Mouse (Mus musculus) megakaryocyte, embryonic 14.5 days (primary cell): ENCODE data around the gene Slc25a45. TPM values are rescaled to one million over a fixed set of nuclear protein-coding genes. Genes with fewer than 3 reads are reported as not detected.

Experiments used
- H3K27me3 ChIP-seq: replicated peaks from 2 replicates; pipeline ENCODE3; 2012; ENCODE audit warnings: inconsistent platforms
- H3K36me3 ChIP-seq: replicated peaks from 2 replicates; pipeline ENCODE3; 2012; ENCODE audit warnings: low read length, inconsistent platforms, mixed read lengths
- H3K4me1 ChIP-seq: 2 replicates; pipeline ENCODE4 v1.6.1; 2012; ENCODE audit warnings: inconsistent platforms
- H3K4me3 ChIP-seq: replicated peaks from 2 replicates; pipeline ENCODE3; 2012; ENCODE audit warnings: moderate library complexity, mild to moderate bottlenecking, inconsistent platforms
- H3K9me3 ChIP-seq: 2 replicates; pipeline ENCODE4 v1.6.1; 2012; ENCODE audit warnings: inconsistent platforms
- FLI1 ChIP-seq: IDR thresholded peaks from 2 replicates; pipeline ENCODE4 v1.6.1; 2012; ENCODE audit warnings: low read length, inconsistent platforms, mixed read lengths
- GATA1 ChIP-seq: IDR thresholded peaks from 3 replicates; pipeline ENCODE4 v1.6.1; 2012; ENCODE audit warnings: mixed read lengths, low read length, inconsistent platforms, borderline replicate concordance
- polyA plus RNA-seq: library from polyadenylated mRNA; stranded (reverse); fragments of >175 nt; gene quantifications from 2 replicates; pipeline ENCODE4 v1.2.3, GENCODE M21; 2012; ENCODE audit warnings: low replicate concordance; ENCODE audit not compliant: insufficient read depth

The Slc25a45 gene
- polyA plus RNA-seq, 1 experiment = 3.6 TPM

DNA sequence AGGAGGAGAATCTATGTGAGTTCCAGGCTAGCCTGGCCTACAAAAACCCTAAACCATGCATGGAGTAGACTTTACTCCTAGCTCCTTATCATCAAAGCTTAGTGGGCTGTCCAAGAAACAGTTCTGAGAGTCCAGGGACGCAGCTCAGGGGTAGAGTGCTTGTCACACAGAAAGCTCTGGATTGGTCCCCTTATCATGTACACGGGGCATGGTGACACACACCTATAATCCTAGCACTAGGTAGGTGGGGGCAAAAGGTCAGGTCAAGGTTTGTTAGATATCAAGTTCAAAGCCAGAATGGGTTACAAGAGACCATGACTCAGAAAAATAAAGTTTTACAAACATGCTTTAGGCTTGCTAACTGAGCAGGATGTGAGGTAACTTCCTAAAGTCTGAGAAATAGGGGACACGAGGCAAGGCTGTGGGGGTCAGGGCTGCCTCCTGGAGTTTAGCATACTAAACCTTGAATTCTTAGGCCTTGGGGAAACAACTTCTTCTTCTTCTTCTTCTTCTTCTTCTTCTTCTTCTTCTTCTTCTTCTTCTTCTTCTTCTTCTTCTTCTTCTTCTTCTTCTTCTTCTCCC is 9.7 kb downstream of the Slc25a45 start:
- Histone ChIP-seq H3K4me1 (peaks cover 41% of the 10 kb centered on the region), H3K4me3 (no peak overlapping the region), H3K36me3 (peaks cover 73% of the 10 kb centered on the region), H3K27me3 (no peaks in the 10 kb centered on the region), H3K9me3 (no peaks in the 10 kb centered on the region)
- no peak for TF ChIP-seq GATA1
- no peak for TF ChIP-seq FLI1

DNA sequence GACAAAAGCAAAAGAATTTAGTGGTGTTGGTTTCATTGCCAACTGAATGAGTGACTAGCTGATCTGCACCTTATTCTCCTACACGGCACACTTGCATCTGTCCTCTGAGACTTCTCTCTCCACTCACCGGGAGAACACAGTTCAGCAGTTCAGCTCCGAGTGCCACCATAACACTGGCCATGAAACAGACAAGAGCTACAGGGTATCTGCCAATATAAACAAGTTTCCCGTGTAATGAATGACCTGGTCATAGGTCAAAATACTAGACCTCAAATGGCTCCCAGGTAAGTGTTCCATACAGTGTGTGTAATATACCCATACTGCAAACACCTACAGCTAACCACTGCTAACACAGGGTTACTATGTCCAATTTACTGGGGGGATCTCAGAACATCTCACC is 11.6 kb downstream of the Slc25a45 start:
- H3K36me3 ChIP-seq = peaks cover 67% of the 10 kb centered on the region
- H3K4me1 ChIP-seq = peaks cover 48% of the 10 kb centered on the region
- TF ChIP-seq FLI1 = no peak; the same call in 1 of the 2 replicates
- TF ChIP-seq GATA1 = no peak

DNA sequence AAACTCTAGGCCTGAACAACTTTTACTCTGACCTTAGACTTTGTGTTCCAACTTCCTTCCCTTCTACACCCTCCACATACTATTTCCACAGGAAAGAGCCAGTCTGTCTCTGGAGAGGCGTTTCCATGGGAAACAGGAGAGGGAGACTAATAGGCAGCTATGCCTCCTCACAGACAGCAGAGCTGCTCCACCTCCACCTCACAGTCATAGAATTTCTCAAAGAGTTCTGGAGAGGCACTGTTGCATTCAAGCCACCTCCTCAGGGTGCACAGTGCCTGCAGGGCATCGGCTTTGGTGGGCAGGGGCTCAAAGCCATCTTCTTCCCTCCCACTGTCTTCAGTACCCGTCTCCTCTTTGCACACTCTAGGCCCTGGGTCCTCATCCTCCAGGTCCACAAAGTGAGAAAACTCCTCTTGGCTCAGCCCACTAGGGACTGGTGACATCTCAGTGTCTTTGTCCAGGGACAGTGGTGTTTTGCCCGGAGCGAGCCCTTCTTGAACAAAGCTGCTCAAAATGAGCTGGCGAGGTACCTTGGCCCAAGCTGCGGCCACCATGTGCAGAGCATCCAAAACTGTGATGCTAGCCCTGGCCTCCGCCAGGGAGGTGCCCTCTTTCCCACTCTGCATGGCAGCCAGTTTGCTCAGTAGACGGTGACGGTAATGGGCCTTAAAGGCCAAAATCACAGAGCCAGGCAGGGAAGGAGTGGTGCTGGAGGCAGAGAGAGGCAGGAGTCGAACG is 14.1 kb downstream of the Slc25a45 start:
- Histone ChIP-seq H3K36me3 (peaks cover 67% of the 10 kb centered on the region), H3K9me3 (no peaks in the 10 kb centered on the region), H3K4me1 (peaks cover 47% of the 10 kb centered on the region), H3K4me3 (no peak overlapping the region), H3K27me3 (no peaks in the 10 kb centered on the region)
- TF ChIP-seq FLI1 (no peak), GATA1 (no peak)

More for the DNA sequence above, 11.6 kb downstream of the Slc25a45 start:
- H3K4me3 ChIP-seq = no peak overlapping the region
- no peaks in the 10 kb centered on the region for H3K27me3 ChIP-seq
- no peaks in the 10 kb centered on the region for H3K9me3 ChIP-seq

DNA sequence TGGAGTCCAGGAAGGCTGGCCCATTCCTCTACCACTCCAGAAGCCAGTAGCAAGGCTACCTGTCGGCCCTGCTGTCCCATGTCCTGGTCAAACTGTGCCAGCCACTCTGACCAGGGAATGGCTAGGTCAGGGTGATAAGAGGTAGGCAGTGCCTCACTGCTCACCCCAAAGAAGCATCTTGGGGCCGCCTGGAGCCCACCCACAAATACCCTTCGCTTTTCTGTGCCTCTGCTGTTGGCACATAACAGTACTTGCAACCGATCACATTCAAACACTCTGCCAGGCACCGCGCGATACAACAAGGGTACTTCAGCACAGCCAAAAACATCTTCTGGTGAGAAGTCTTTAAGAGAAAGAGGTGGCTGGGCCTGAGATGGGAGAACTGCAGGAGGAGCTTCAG is 14.7 kb downstream of the Slc25a45 start:
- no peak for TF ChIP-seq FLI1
- TF ChIP-seq GATA1 = no peak
- Histone ChIP-seq H3K36me3 (peaks cover 67% of the 10 kb centered on the region), H3K4me3 (no peak overlapping the region), H3K27me3 (no peaks in the 10 kb centered on the region), H3K4me1 (peaks cover 41% of the 10 kb centered on the region), H3K9me3 (no peaks in the 10 kb centered on the region)

DNA sequence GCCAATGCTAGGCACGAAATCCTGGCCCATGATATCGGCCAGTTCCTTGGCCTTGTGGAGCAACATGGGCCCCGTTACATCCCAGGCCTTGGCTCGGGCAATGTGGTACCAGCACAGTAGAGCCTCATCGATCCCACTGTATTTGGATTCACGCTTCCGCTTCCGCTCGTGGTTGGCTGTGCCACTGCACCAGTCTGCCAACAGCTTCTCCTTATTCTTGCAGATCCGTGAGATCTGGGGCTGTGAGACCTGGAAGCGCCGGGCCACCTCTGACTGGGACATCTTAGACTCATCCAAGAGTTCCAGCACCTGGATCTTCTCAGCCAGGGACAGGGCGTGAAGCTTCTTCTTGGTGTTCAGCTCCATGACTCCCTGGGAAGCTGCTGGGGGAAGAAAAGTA is 15.1 kb downstream of the Slc25a45 start:
- Histone ChIP-seq H3K4me1 (peaks cover 38% of the 10 kb centered on the region), H3K9me3 (no peaks in the 10 kb centered on the region), H3K36me3 (peaks cover 72% of the 10 kb centered on the region), H3K27me3 (no peaks in the 10 kb centered on the region), H3K4me3 (no peak overlapping the region)
- TF ChIP-seq FLI1 (no peak), GATA1 (no peak)

DNA sequence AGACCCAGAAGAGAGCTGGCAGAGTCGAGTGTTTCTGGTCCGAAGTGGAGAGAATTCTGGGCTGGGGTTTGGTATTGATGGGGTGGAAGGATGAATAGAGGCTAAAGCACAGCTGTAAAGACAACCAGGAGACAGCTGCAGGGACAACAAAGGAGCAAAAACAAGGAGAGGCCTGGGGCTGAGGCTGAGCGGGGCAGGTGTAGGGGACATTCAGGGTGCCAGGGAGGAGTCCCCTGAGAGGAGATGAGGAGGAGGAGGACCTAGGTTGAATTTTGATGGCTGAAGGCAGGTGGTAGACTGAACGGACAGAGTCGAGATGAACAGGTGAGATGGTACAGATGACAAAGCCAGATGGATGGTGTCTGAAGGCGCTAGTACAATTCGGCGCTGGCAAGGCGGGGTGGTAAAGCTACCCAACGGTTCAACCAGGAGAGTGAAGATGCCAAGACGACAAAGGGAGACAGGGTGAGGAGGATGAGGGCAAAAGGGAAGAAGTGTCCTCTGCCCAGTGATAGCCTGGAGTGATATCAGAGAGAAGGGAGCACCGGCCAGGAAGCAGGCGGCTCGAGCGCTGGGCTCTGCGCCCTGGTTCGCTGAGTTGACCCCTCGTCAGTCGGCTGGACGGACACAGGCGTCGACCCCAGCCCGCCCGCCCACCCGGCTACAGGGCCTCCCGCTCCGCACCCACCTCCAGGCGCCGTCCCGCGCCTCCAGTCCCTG is 15.8 kb downstream of the Slc25a45 start:
- peak overlapping the region; percentile 90 for H3K4me3 ChIP-seq
- H3K4me1 ChIP-seq = peaks cover 36% of the 10 kb centered on the region
- H3K9me3 ChIP-seq = no peaks in the 10 kb centered on the region
- H3K27me3 ChIP-seq = no peaks in the 10 kb centered on the region
- TF ChIP-seq FLI1 (no peak), GATA1 (no peak)
- H3K36me3 ChIP-seq = peaks cover 72% of the 10 kb centered on the region

DNA sequence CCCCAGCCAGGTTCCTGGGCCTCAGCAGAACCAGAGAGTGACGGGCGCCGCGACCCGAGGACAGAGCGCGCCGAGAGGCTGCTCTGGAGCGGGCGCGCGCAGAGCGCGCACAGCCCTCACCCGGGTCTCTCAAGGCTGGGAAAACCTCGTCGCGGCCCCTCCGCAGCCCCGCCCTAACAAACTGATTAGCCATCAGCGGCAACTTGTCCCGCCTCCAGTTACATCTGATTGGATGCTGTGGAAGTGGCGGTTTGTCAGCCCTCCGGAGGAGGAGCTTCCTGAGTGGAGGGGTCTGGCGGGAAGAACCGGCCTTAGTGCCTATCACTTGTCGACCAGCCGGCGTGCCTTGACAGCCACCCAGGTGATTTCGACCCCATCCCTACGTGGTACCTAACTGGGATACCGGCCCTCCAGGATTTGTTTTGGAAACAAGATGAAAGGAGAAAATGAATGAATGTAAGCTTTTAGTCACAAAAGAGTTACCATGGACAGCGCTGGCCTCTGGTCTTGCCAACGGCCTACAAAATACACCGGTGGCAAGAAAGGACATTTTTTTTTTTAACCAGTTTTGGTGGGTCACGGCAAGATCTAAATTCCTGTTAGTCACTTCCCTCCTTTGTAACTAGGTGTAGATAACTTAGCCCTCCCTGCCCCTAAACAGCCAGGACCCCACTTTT is 16.5 kb downstream of the Slc25a45 start, which contains the start of gene Tigd3:
Tigd3 (minus strand) TSS at position 148 of the 677 bp plus-strand sequence.
- Histone ChIP-seq H3K36me3 (peaks cover 75% of the 10 kb centered on the region), H3K9me3 (no peaks in the 10 kb centered on the region), H3K27me3 (no peaks in the 10 kb centered on the region), H3K4me3 (peak within 1 kb of the TSS; percentile 90), H3K4me1 (peaks cover 37% of the 10 kb centered on the region)
- TF ChIP-seq GATA1 (no peak), FLI1 (no peak)

DNA sequence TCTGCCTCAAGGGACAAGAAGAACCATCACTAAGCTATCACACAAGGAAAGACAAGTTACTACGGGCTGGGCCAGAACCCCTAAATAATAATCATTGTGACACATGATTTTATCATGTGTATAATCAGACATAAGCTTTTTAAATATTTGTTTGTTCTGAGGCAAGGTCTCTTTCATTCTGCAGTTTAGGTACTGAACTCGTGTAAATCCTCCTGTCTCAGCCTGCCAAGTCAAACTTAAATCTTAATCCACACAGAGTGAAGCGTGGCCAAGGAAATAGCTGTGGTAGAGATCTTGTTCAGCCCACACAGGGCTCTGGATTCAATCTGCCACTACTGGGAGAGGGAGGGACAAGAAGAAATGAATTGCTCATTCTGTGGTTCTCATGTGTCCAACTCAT is 29.7 kb downstream of the Slc25a45 start:
- TF ChIP-seq GATA1 (no peak), FLI1 (no peak)
- Histone ChIP-seq H3K4me3 (no peak overlapping the region), H3K36me3 (peaks cover 71% of the 10 kb centered on the region), H3K27me3 (no peaks in the 10 kb centered on the region), H3K4me1 (peaks cover 70% of the 10 kb centered on the region), H3K9me3 (no peaks in the 10 kb centered on the region)

DNA sequence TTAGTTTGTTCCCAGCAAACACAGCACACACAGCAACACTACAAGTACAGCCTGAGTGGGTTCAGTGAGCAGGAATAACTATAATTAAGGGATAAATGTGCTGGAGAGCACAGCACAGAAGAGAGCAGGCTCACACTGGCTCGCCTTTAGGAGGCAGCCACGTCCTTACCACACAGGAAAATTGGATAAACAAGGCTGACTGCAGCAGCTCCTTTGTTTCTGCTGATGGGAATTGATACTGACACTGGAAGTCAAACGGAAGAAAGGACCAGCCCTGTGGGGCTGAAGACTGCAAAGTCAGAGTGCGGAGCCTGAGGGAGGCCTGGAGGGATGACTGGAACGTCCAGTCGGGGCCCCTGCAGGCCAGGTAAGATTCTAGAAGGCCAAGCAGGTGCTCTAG is 32.6 kb downstream of the Slc25a45 start:
- peak overlapping the region; percentile 98 for H3K4me3 ChIP-seq

More for the DNA sequence above, 32.6 kb downstream of the Slc25a45 start:
- no peak for TF ChIP-seq FLI1
- TF ChIP-seq GATA1 = no peak
- Histone ChIP-seq H3K36me3 (peaks cover 48% of the 10 kb centered on the region), H3K9me3 (no peaks in the 10 kb centered on the region), H3K4me1 (peaks cover 72% of the 10 kb centered on the region), H3K27me3 (no peaks in the 10 kb centered on the region)
